Mouse (Mus musculus): ENCODE measurements around the gene Foxi2. TPM values are rescaled to one million over a fixed set of nuclear protein-coding genes. Genes with fewer than 3 reads are reported as not detected.

Gene Foxi2
- polyA plus RNA-seq (2014; fragmentation: Nextera tagmentation; extraction: Ambion mirVana): not detected in 2 replicates

GRCm38 (mm10) chr7:135410237-135410965, at the start of gene Foxi2:
Foxi2 (plus strand) TSS chr7:135410308.
- WGBS: 4% methylated on average over 51 of the region's 51 CpGs
- Histone ChIP-seq H3K36me3 (ENCODE audit: control insufficient read depth, insufficient read depth, low read length) (no peaks in the 10 kb centered on the region), H3K9me3 (ENCODE audit: control insufficient read depth, low read length) (no peaks in the 10 kb centered on the region), H3K4me3 (ENCODE audit: low read depth, low read length) (no peak within 1 kb of the TSS), H3K27ac (ENCODE audit: low read depth, low read length) (no peak within 1 kb of the TSS), H3K4me1 (replicated peaks; ENCODE audit: control insufficient read depth, insufficient read depth, low read length) (no peaks in the 10 kb centered on the region), H3K9ac (ENCODE audit: low read depth, low read length) (no peak within 1 kb of the TSS), H3K27me3 (replicated peaks; ENCODE audit: control insufficient read depth, insufficient read depth, low read length) (peaks cover 40% of the 10 kb centered on the region), H3K4me2 (peak within 1 kb of the TSS; percentile 50)
- DNase-seq (ENCODE audit: low spot score): no peak
- ATAC-seq (replicated peaks; ENCODE audit: low FRiP score): no peak

- DNase-seq (ENCODE audit: low spot score) (no peak), ATAC-seq (replicated peaks; ENCODE audit: low FRiP score) (no peak)
- Histone ChIP-seq H3K27me3 (replicated peaks; ENCODE audit: control insufficient read depth, insufficient read depth, low read length) (no peaks in the 10 kb centered on the region; the same call in 1 of the 2 replicates), H3K4me1 (replicated peaks; ENCODE audit: control insufficient read depth, insufficient read depth, low read length) (no peaks in the 10 kb centered on the region), H3K36me3 (ENCODE audit: control insufficient read depth, insufficient read depth, low read length) (no peaks in the 10 kb centered on the region), H3K27ac (ENCODE audit: low read depth, low read length) (no peak overlapping the region), H3K4me3 (ENCODE audit: low read depth, low read length) (no peak overlapping the region), H3K9me3 (ENCODE audit: control insufficient read depth, low read length) (no peaks in the 10 kb centered on the region), H3K9ac (ENCODE audit: low read depth, low read length) (no peak overlapping the region), H3K4me2 (no peak overlapping the region)
- WGBS: 80% methylated on average over 5 of the region's 5 CpGs
Measured at GRCm38 (mm10) chr7:135364606-135365005, 45.5 kb upstream of the Foxi2 start.

GRCm38 (mm10) chr7:135376048-135376447, 34.1 kb upstream of the Foxi2 start:
- Histone ChIP-seq H3K36me3 (ENCODE audit: control insufficient read depth, insufficient read depth, low read length) (no peaks in the 10 kb centered on the region), H3K9me3 (ENCODE audit: control insufficient read depth, low read length) (no peaks in the 10 kb centered on the region), H3K4me1 (replicated peaks; ENCODE audit: control insufficient read depth, insufficient read depth, low read length) (no peaks in the 10 kb centered on the region), H3K27me3 (replicated peaks; ENCODE audit: control insufficient read depth, insufficient read depth, low read length) (no peaks in the 10 kb centered on the region), H3K27ac (ENCODE audit: low read depth, low read length) (no peak overlapping the region), H3K4me2 (no peak overlapping the region), H3K9ac (ENCODE audit: low read depth, low read length) (no peak overlapping the region), H3K4me3 (ENCODE audit: low read depth, low read length) (no peak overlapping the region)
- WGBS: 85% methylated on average over 13 of the region's 13 CpGs
- no peak for DNase-seq (ENCODE audit: low spot score)
- ATAC-seq (replicated peaks; ENCODE audit: low FRiP score): no peak

DNA sequence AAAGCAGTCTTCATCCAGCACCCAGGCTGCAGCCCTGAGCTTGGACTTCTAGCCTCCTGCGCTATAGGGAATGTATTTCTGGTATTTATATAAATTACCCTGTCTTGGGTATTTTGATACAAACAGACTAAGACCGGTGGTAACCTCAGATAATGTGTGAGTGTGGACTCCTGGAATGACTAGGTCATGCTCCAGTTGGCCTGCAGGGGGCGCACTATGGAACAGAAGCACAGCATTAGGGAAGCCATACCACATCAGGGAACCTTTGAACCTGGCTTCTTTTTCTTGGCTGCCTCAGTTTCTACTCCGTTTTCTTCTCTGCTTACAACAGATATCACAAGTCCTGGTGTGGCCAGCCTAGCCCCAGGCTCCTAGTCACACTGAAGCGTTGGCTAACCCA, 33.2 kb upstream of the Foxi2 start:
- Histone ChIP-seq H3K9me3 (ENCODE audit: control insufficient read depth, low read length) (no peaks in the 10 kb centered on the region), H3K27me3 (replicated peaks; ENCODE audit: control insufficient read depth, insufficient read depth, low read length) (no peaks in the 10 kb centered on the region), H3K9ac (ENCODE audit: low read depth, low read length) (no peak overlapping the region), H3K4me1 (replicated peaks; ENCODE audit: control insufficient read depth, insufficient read depth, low read length) (no peaks in the 10 kb centered on the region), H3K27ac (ENCODE audit: low read depth, low read length) (no peak overlapping the region), H3K36me3 (ENCODE audit: control insufficient read depth, insufficient read depth, low read length) (no peaks in the 10 kb centered on the region), H3K4me3 (ENCODE audit: low read depth, low read length) (no peak overlapping the region), H3K4me2 (no peak overlapping the region)
- no peak for DNase-seq (ENCODE audit: low spot score)
- WGBS: 57% methylated on average over 5 of the region's 5 CpGs
- ATAC-seq (replicated peaks; ENCODE audit: low FRiP score): peak; percentile 51; the same call in 1 of the 2 replicates

GRCm38 (mm10) chr7:135378331-135378730, 31.8 kb upstream of the Foxi2 start:
- Histone ChIP-seq H3K4me2 (no peak overlapping the region), H3K36me3 (ENCODE audit: control insufficient read depth, insufficient read depth, low read length) (no peaks in the 10 kb centered on the region), H3K9me3 (ENCODE audit: control insufficient read depth, low read length) (no peaks in the 10 kb centered on the region), H3K27ac (ENCODE audit: low read depth, low read length) (no peak overlapping the region), H3K9ac (ENCODE audit: low read depth, low read length) (no peak overlapping the region), H3K4me3 (ENCODE audit: low read depth, low read length) (no peak overlapping the region), H3K27me3 (replicated peaks; ENCODE audit: control insufficient read depth, insufficient read depth, low read length) (no peaks in the 10 kb centered on the region), H3K4me1 (replicated peaks; ENCODE audit: control insufficient read depth, insufficient read depth, low read length) (no peaks in the 10 kb centered on the region)
- ATAC-seq (replicated peaks; ENCODE audit: low FRiP score): no peak
- no peak for DNase-seq (ENCODE audit: low spot score)
- WGBS: 73% methylated on average over 5 of the region's 5 CpGs

- H3K4me3 ChIP-seq (ENCODE audit: low read depth, low read length): no peak overlapping the region
- H3K9me3 ChIP-seq (ENCODE audit: control insufficient read depth, low read length): no peaks in the 10 kb centered on the region
- no peak overlapping the region for H3K4me2 ChIP-seq
- no peaks in the 10 kb centered on the region for H3K4me1 ChIP-seq (replicated peaks; ENCODE audit: control insufficient read depth, insufficient read depth, low read length)
- H3K36me3 ChIP-seq (ENCODE audit: control insufficient read depth, insufficient read depth, low read length): no peaks in the 10 kb centered on the region
- DNase-seq (ENCODE audit: low spot score) (no peak), ATAC-seq (replicated peaks; ENCODE audit: low FRiP score) (no peak)
- no peak overlapping the region for H3K27ac ChIP-seq (ENCODE audit: low read depth, low read length)
- H3K9ac ChIP-seq (ENCODE audit: low read depth, low read length): no peak overlapping the region
- no peaks in the 10 kb centered on the region for H3K27me3 ChIP-seq (replicated peaks; ENCODE audit: control insufficient read depth, insufficient read depth, low read length)
- 64% methylated on average over 3 of the region's 3 CpGs for WGBS
Measured at GRCm38 (mm10) chr7:135389039-135389438, 21.1 kb upstream of the Foxi2 start.

DNA sequence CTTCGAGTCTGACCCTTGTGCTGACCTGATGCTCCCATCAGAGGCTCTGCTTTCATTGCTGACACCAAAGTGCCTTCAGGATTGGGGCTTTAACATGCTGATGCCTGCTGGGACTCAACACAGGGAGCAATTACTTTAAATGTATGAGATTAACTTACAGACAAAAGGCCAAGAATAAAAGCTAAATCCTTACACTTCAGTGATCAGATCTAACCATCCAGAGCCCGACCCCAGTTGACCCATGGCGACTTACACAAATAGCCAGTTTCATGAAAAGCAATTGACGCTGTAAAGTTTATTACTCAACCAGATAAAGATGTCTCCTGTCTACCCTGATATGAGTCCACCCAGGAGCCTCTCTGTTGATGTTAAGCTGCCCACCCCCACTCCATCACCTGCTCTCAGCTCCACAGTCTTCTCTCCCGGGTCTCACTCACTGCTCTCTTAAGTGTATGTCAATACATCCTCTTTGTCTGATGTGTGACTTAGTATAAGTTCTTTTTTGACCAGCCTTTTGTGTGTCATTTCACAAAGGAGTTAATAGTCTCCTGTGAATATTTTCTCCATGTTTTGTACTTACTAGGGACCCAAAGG, 17.1 kb upstream of the Foxi2 start:
- no peak for DNase-seq (ENCODE audit: low spot score)
- H3K9me3 ChIP-seq (ENCODE audit: control insufficient read depth, low read length): no peaks in the 10 kb centered on the region
- H3K4me2 ChIP-seq: no peak overlapping the region
- ATAC-seq (replicated peaks; ENCODE audit: low FRiP score): no peak
- 34% methylated on average over 5 of the region's 5 CpGs for WGBS
- no peaks in the 10 kb centered on the region for H3K27me3 ChIP-seq (replicated peaks; ENCODE audit: control insufficient read depth, insufficient read depth, low read length)
- H3K9ac ChIP-seq (ENCODE audit: low read depth, low read length): no peak overlapping the region
- no peak overlapping the region for H3K4me3 ChIP-seq (ENCODE audit: low read depth, low read length)
- no peaks in the 10 kb centered on the region for H3K36me3 ChIP-seq (ENCODE audit: control insufficient read depth, insufficient read depth, low read length)
- H3K4me1 ChIP-seq (replicated peaks; ENCODE audit: control insufficient read depth, insufficient read depth, low read length): peaks cover 4% of the 10 kb centered on the region; the same call in 1 of the 2 replicates
- no peak overlapping the region for H3K27ac ChIP-seq (ENCODE audit: low read depth, low read length)

GRCm38 (mm10) chr7:135394436-135394835, 15.7 kb upstream of the Foxi2 start:
- DNase-seq (ENCODE audit: low spot score) (no peak), ATAC-seq (replicated peaks; ENCODE audit: low FRiP score) (peak; percentile 21; the same call in 1 of the 2 replicates)
- no peak overlapping the region for H3K9ac ChIP-seq (ENCODE audit: low read depth, low read length)
- no peak overlapping the region for H3K4me3 ChIP-seq (ENCODE audit: low read depth, low read length)
- WGBS: 93% methylated on average over 3 of the region's 3 CpGs
- no peak overlapping the region for H3K4me2 ChIP-seq
- no peaks in the 10 kb centered on the region for H3K27me3 ChIP-seq (replicated peaks; ENCODE audit: control insufficient read depth, insufficient read depth, low read length)
- peaks cover 9% of the 10 kb centered on the region; the same call in 1 of the 2 replicates for H3K4me1 ChIP-seq (replicated peaks; ENCODE audit: control insufficient read depth, insufficient read depth, low read length)
- H3K36me3 ChIP-seq (ENCODE audit: control insufficient read depth, insufficient read depth, low read length): no peaks in the 10 kb centered on the region
- H3K9me3 ChIP-seq (ENCODE audit: control insufficient read depth, low read length): no peaks in the 10 kb centered on the region
- H3K27ac ChIP-seq (ENCODE audit: low read depth, low read length): no peak overlapping the region

GRCm38 (mm10) chr7:135395242-135395641, 14.9 kb upstream of the Foxi2 start:
- peak; percentile 54; the same call in 1 of the 2 replicates for ATAC-seq (replicated peaks; ENCODE audit: low FRiP score)
- no peak overlapping the region for H3K27ac ChIP-seq (ENCODE audit: low read depth, low read length)

More at GRCm38 (mm10) chr7:135395242-135395641, 14.9 kb upstream of the Foxi2 start:
- Histone ChIP-seq H3K9ac (ENCODE audit: low read depth, low read length) (no peak overlapping the region), H3K4me1 (replicated peaks; ENCODE audit: control insufficient read depth, insufficient read depth, low read length) (peaks cover 9% of the 10 kb centered on the region; the same call in 1 of the 2 replicates), H3K9me3 (ENCODE audit: control insufficient read depth, low read length) (no peaks in the 10 kb centered on the region), H3K4me3 (ENCODE audit: low read depth, low read length) (no peak overlapping the region), H3K36me3 (ENCODE audit: control insufficient read depth, insufficient read depth, low read length) (no peaks in the 10 kb centered on the region), H3K4me2 (no peak overlapping the region), H3K27me3 (replicated peaks; ENCODE audit: control insufficient read depth, insufficient read depth, low read length) (no peaks in the 10 kb centered on the region)
- DNase-seq (ENCODE audit: low spot score): no peak

All from liver, embryonic 11.5 days (tissue).